Mouse (Mus musculus) liver, embryonic 13.5 days (tissue): ENCODE measurements around the gene Tpi1. TPM values are rescaled to one million over a fixed set of nuclear protein-coding genes. Genes with fewer than 3 reads are reported as not detected.
"Not testable (repeated sequence)": the region's sequence is repeated elsewhere in the genome, so short reads cannot be mapped to it uniquely, and the experiment has no call there.

ENCODE experiments used
- ATAC-seq: fragments of 200-750 bp; cut with Nextera tagmentation; 2 replicates; pipeline ENCODE4 v1.8.0; 2017; ENCODE audit warnings: low read depth, mild to moderate bottlenecking, moderate number of reproducible peaks, moderate library complexity
- DNase-seq: peaks from one replicate; pipeline ENCODE4 v3.0.0; 2022
- H3K27ac ChIP-seq: fragments of 300-500 bp; sonication (generic); 2 replicates; pipeline ENCODE4 v1.5.1; 2015; ENCODE audit warnings: moderate library complexity, mild to moderate bottlenecking, inconsistent platforms
- H3K27me3 ChIP-seq: fragments of 300-500 bp; sonication (generic); 2 replicates; pipeline ENCODE4 v1.6.1; 2015; ENCODE audit warnings: mild to moderate bottlenecking, inconsistent platforms
- H3K36me3 ChIP-seq: fragments of 300-500 bp; sonication (generic); 2 replicates; pipeline ENCODE4 v1.6.1; 2015; ENCODE audit warnings: mild to moderate bottlenecking, inconsistent platforms
- H3K4me1 ChIP-seq: fragments of 300-500 bp; sonication (generic); replicated peaks from 2 replicates; pipeline ENCODE4 v1.6.1; 2015; ENCODE audit warnings: inconsistent platforms
- H3K4me2 ChIP-seq: fragments of 300-500 bp; sonication (generic); 2 replicates; pipeline ENCODE4 v1.6.1; 2015; ENCODE audit warnings: inconsistent platforms, mild to moderate bottlenecking, moderate library complexity
- H3K4me3 ChIP-seq: fragments of 300-500 bp; sonication (generic); replicated peaks from 2 replicates; pipeline ENCODE4 v1.5.1; 2015; ENCODE audit warnings: mild to moderate bottlenecking, inconsistent platforms
- H3K9ac ChIP-seq: fragments of 300-500 bp; sonication (generic); 2 replicates; pipeline ENCODE4 v1.6.1; 2015; ENCODE audit warnings: mild to moderate bottlenecking, inconsistent platforms
- H3K9me3 ChIP-seq: fragments of 300-500 bp; sonication (generic); replicated peaks from 2 replicates; pipeline ENCODE4 v1.6.1; 2016; ENCODE audit warnings: inconsistent platforms
- WGBS: fragments of 180-500 bp; shearing (Covaris S2); methylation state at CpG from one replicate; pipeline ENCODE4 v1.1.7; 2015; ENCODE audit not compliant: insufficient replicate concordance; 5-methylcytosine and 5-hydroxymethylcytosine counted together
- polyA plus RNA-seq: library from polyadenylated mRNA; unstranded; fragments of >200 nt; fragmentation: Nextera tagmentation; extraction: Ambion mirVana; gene quantifications from 2 replicates; pipeline ENCODE4 v1.2.1, GENCODE M21; 2015

Gene Tpi1
- polyA plus RNA-seq, 1 experiment from 2014 or later: 461 TPM

- peak overlapping the region; percentile 60 for H3K4me3 ChIP-seq
- H3K4me1 ChIP-seq: peaks cover 8% of the 10 kb centered on the region
- peaks cover 78% of the 10 kb centered on the region for H3K27me3 ChIP-seq
- H3K27ac ChIP-seq: no peak overlapping the region
- H3K9ac ChIP-seq: no peak overlapping the region
- 18% methylated on average over 14 of the region's 14 CpGs for WGBS
- no peaks in the 10 kb centered on the region for H3K9me3 ChIP-seq
- DNase-seq (no peak), ATAC-seq (no peak)
- H3K36me3 ChIP-seq: no peaks in the 10 kb centered on the region
- peak overlapping the region; percentile 73 for H3K4me2 ChIP-seq
These were observed 42.2 kb upstream of the Tpi1 start for GRCm38 (mm10) chr6:124856321-124856720.

DNA sequence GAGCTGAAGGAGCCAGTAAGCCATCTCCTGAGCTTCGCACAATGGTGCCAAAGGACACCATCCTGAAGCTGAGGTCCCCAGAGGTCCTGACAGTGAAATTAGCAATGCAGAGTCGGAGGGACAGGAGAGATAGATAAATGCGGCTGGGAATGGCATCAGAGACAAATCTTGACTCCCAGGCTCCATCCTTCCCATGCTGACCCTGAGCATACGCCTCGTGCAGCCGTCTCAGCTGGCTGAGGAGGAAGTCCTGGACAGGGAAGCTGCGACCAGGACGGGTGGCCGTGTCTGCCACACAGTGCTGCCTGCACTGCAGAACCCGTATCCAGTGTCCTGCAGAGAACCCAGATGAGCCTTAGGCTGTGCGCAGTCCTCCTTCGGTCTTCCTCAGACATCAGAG, 40.6 kb upstream of the Tpi1 start:
- DNase-seq (no peak), ATAC-seq (no peak)
- Histone ChIP-seq H3K4me2 (no peak overlapping the region), H3K4me3 (no peak overlapping the region), H3K27me3 (peaks cover 61% of the 10 kb centered on the region), H3K4me1 (peaks cover 8% of the 10 kb centered on the region), H3K9ac (no peak overlapping the region), H3K36me3 (no peaks in the 10 kb centered on the region), H3K9me3 (no peaks in the 10 kb centered on the region), H3K27ac (no peak overlapping the region)
- WGBS: 43% methylated on average over 12 of the region's 12 CpGs

DNA sequence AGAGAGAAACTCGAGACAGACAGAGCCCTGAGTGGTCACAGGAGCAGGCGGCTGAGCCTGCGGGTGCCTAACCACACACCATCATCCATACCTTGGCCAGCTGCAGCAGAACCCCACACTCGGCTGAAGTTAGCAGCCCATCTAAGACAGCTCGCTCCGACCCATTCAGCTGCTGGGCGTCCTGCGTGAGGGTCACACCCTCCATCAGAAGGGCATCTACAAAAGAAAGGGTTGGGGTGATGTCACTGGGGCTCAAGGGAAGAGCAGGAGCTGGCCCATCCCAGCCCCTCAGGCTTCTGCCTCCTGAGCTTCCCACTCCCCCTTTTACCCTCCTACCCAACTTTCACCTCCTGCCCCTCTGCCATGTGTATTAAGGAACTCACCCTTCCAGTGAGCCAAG, 36.4 kb upstream of the Tpi1 start:
- WGBS: 46% methylated on average over 8 of the region's 8 CpGs
- Histone ChIP-seq H3K9me3 (no peaks in the 10 kb centered on the region), H3K4me2 (no peak overlapping the region), H3K4me1 (no peaks in the 10 kb centered on the region), H3K27me3 (peaks cover 32% of the 10 kb centered on the region), H3K27ac (no peak overlapping the region), H3K9ac (no peak overlapping the region), H3K4me3 (no peak overlapping the region), H3K36me3 (no peaks in the 10 kb centered on the region)
- no peak for DNase-seq
- no peak for ATAC-seq

DNA sequence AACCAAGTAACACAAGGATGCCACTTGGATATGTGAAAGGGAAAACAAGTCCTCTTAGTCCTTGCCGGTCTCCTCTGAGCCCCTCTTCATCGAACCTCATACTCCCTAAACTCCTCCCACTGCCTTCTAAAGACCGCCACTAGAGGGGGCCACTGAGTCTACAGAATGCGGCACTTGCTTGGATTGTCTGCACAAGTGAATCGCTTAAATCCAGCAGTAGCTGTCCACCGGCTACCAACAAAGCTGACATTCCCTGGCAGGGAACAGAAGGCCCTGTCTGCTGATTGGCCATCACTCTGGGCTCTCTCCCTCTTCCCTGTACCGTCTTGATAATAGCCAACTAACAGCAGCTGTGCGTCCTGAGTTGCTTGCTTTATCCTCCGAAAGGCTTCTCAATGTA, 33.2 kb upstream of the Tpi1 start:
- ATAC-seq (peak; percentile 34; the same call in 1 of the 2 replicates), DNase-seq (peak; percentile 72)
- Histone ChIP-seq H3K36me3 (no peaks in the 10 kb centered on the region), H3K4me1 (no peaks in the 10 kb centered on the region), H3K27ac (no peak overlapping the region), H3K27me3 (peaks cover 12% of the 10 kb centered on the region; the same call in 1 of the 2 replicates), H3K4me3 (no peak overlapping the region), H3K9ac (no peak overlapping the region), H3K9me3 (no peaks in the 10 kb centered on the region), H3K4me2 (no peak overlapping the region)
- WGBS: 18% methylated on average over 9 of the region's 9 CpGs

DNA sequence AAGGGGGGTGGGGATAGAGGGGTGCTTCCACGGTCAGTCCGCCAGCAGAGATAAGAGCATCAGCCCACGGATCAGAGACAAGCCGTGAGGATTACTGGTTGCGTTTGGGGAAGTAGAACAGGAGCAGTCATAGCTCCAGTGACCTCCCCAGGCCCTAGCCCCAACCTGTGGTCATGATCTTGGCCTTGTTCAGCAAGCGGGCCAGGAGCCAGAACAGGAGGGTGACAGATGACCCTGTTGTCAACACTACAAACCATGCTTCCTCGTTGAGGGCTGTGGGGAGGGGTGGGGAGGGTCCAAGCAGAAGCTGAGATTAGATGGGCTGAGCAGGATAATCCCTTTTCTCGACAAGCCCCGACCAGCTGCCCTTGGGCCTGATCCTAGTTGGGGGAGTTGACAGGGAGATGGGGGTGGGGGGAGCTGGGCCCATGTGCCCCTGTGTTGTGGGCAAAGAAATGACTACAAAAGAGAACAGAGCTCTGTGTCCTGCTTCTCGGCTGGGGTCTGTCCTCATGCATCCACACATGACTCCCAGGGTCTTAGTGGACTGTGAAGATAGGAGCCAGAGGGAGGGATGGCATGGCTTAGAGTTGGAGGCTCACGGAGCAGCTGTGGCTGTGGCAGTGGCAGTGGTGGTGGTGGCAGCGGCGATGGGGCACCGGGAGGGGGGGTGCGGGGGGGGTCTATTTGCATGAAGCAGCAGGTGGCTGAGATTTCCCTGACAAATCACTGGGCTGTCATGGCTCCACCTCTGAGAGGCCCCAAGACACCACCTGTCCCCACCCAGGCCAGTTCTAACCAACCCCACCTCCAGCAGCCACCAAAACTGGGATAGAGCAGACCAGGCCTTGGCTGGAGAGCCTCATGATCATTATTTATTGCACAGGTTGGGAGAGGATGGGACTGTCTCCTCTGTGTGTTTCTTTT, 26.4 kb upstream of the Tpi1 start, which contains the start of gene Gnb3:
TSS of gene Gnb3 (minus strand) at position 35 of the 927 bp plus-strand sequence.
- 26% methylated on average over 15 of the region's 15 CpGs for WGBS
- Histone ChIP-seq H3K4me3 (no peak within 1 kb of the TSS), H3K36me3 (peaks cover 3% of the 10 kb centered on the region), H3K27me3 (peaks cover 11% of the 10 kb centered on the region), H3K4me1 (peaks cover 12% of the 10 kb centered on the region), H3K4me2 (no peak within 1 kb of the TSS), H3K9me3 (no peaks in the 10 kb centered on the region), H3K9ac (no peak within 1 kb of the TSS), H3K27ac (no peak within 1 kb of the TSS)
- DNase-seq (no peak), ATAC-seq (no peak)

- H3K4me2 ChIP-seq: no peak overlapping the region
- 8% methylated on average over 8 of the region's 8 CpGs for WGBS
- no peak for DNase-seq
These were observed 25.7 kb upstream of the Tpi1 start for GRCm38 (mm10) chr6:124839805-124840204.

GRCm38 (mm10) chr6:124836411-124836810, 22.3 kb upstream of the Tpi1 start:
- H3K27ac ChIP-seq: no peak overlapping the region
- ATAC-seq (no peak), DNase-seq (no peak)
- H3K36me3 ChIP-seq: peaks cover 44% of the 10 kb centered on the region
- H3K4me2 ChIP-seq: no peak overlapping the region
- peaks cover 11% of the 10 kb centered on the region for H3K27me3 ChIP-seq
- no peak overlapping the region for H3K4me3 ChIP-seq
- H3K9ac ChIP-seq: no peak overlapping the region
- peaks cover 35% of the 10 kb centered on the region for H3K4me1 ChIP-seq
- no peaks in the 10 kb centered on the region for H3K9me3 ChIP-seq
- 78% methylated on average over 7 of the region's 7 CpGs for WGBS

More at GRCm38 (mm10) chr6:124839805-124840204, 25.7 kb upstream of the Tpi1 start:
- H3K9ac ChIP-seq: no peak overlapping the region
- H3K36me3 ChIP-seq: peaks cover 10% of the 10 kb centered on the region
- no peak for ATAC-seq
- peaks cover 11% of the 10 kb centered on the region for H3K27me3 ChIP-seq
- peaks cover 16% of the 10 kb centered on the region for H3K4me1 ChIP-seq
- H3K4me3 ChIP-seq: no peak overlapping the region
- H3K9me3 ChIP-seq: no peaks in the 10 kb centered on the region
- no peak overlapping the region for H3K27ac ChIP-seq

- Histone ChIP-seq H3K27me3 (peaks cover 11% of the 10 kb centered on the region), H3K9me3 (no peaks in the 10 kb centered on the region), H3K36me3 (peaks cover 47% of the 10 kb centered on the region), H3K27ac (no peak overlapping the region), H3K4me1 (peaks cover 42% of the 10 kb centered on the region), H3K4me2 (no peak overlapping the region), H3K4me3 (no peak overlapping the region), H3K9ac (no peak overlapping the region)
- DNase-seq (no peak), ATAC-seq (no peak)
- 87% methylated on average over 10 of the region's 10 CpGs for WGBS
These were observed 21.4 kb upstream of the Tpi1 start for GRCm38 (mm10) chr6:124835531-124835930.

DNA sequence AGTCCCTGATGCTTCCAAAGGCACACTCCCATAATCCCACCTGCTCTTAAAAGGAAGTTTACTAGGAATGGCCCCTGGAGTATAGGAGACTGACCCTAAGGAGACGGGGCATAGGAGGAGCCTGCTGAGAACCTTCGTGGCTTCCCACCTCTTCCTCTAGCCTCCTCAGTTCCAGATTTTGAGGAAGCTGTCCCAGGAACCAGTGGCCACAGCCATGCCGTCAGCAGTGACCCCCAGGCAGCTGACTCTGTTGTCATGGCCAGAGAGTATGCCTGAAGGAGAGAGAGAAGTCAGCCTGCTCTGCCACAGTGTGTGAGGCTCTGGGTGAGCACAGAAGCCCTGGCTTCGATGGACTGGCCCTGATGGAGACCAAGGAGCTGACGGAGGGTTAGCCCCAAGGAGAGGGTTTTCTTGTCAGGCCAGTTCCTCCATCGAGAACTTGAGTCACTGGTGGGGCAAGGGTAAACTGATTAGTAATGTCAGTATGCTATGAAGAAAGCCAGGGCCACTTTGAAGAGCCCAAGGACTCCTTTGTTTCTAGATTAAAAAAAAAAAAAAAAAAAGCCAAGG, 20.5 kb upstream of the Tpi1 start:
- peaks cover 7% of the 10 kb centered on the region for H3K27me3 ChIP-seq
- H3K4me3 ChIP-seq: no peak overlapping the region
- WGBS: 71% methylated on average over 6 of the region's 6 CpGs
- no peak overlapping the region; the same call in 1 of the 2 replicates for H3K27ac ChIP-seq
- H3K4me1 ChIP-seq: peaks cover 37% of the 10 kb centered on the region
- no peak overlapping the region for H3K4me2 ChIP-seq
- H3K9ac ChIP-seq: no peak overlapping the region
- no peaks in the 10 kb centered on the region for H3K9me3 ChIP-seq
- DNase-seq (no peak), ATAC-seq (no peak)
- peaks cover 47% of the 10 kb centered on the region for H3K36me3 ChIP-seq

DNA sequence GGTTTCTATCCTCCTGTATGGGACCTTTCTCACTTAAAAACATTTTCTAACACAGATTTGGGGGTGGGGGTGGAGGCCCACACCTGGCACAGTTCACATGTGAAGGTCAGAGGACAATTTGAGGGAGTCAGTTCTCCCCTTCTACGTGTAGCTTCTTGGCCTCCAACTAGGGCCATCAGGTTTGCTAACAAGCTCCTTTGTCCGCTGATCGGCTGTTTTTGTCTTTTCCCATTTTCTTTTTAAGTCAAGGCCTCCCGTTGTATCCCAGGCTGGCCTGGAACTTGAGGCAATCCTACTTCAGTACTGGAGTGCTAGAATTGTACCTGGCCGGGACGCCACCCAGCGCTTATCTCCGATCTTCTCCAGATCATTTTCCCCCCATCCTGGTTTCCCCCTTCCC, 17.6 kb upstream of the Tpi1 start:
- no peak overlapping the region for H3K27ac ChIP-seq
- ATAC-seq (no peak), DNase-seq (no peak)
- H3K36me3 ChIP-seq: peaks cover 53% of the 10 kb centered on the region
- peaks cover 54% of the 10 kb centered on the region for H3K4me1 ChIP-seq
- H3K9me3 ChIP-seq: no peaks in the 10 kb centered on the region
- H3K9ac ChIP-seq: peak overlapping the region; percentile 97
- no peaks in the 10 kb centered on the region for H3K27me3 ChIP-seq
- 92% methylated on average over 8 of the region's 8 CpGs for WGBS
- H3K4me2 ChIP-seq: peak overlapping the region; percentile 79
- peak overlapping the region; percentile 98 for H3K4me3 ChIP-seq

DNA sequence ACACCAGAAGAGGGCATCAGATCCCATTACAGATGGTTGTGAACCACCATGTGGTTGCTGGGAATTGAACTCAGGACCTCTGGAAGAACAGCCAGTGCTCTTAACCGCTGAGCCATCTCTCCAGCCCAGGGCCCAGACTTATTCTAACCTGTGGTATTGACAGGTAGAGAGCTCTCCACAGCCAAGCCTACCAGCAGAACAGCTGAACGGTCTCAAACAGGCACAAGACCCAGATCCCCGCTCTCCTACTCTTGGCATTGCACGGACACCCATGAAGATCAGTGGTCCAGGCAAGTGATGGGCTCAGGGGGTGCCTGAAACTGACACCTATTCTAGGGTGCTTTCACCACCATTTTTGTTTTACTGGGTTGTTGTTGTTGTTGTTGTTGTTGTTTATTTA, 17.1 kb upstream of the Tpi1 start:
- DNase-seq, H3K27me3 ChIP-seq, H3K9me3 ChIP-seq, ATAC-seq: not testable (repeated sequence)
- H3K4me3 ChIP-seq: peak overlapping the region; percentile 98
- H3K4me2 ChIP-seq: peak overlapping the region; percentile 79
- peak overlapping the region; percentile 97 for H3K9ac ChIP-seq
- H3K36me3 ChIP-seq: peaks cover 55% of the 10 kb centered on the region
- 86% methylated on average over 4 of the region's 4 CpGs for WGBS
- peak overlapping the region; percentile 91; the same call in 1 of the 2 replicates for H3K27ac ChIP-seq
- peaks cover 55% of the 10 kb centered on the region for H3K4me1 ChIP-seq
